In genomic region chrX:162527240-162527639, GRCm38 (mm10) we compare ENCODE assay signal across 7 mouse cellular contexts.
DNase-seq lines count a peak whose midpoint lies in the region; ATAC-seq and TF ChIP-seq lines count a peak whose summit lies in the region.

No protein-coding gene starts in this region.

- peak; percentile 73 for TF ChIP-seq CTCF in kidney, postnatal 0 days (IDR thresholded peaks at IDR 0.05; ENCODE audit: low read depth)

- DNase-seq in urinary bladder, postnatal 14 days (ENCODE audit: low spot score): peak; percentile 42
- no peak for DNase-seq in urinary bladder, postnatal 4 days (ENCODE audit: low spot score in 2 of 2)
- peak; percentile 56 for DNase-seq in adrenal gland, postnatal 25 days
- peak; percentile 63 for DNase-seq in embryo, embryonic 10.5 days (ENCODE audit: low spot score)
- peak; percentile 56 for DNase-seq in kidney, postnatal 0 days (ENCODE audit: low spot score)
- DNase-seq in lung, adult 18-20 months: peak; percentile 20 to 33
- DNase-seq in right cerebral cortex, postnatal 36 days (ENCODE audit: low spot score in 2 of 2): peak; percentile 24 to 40

- no peaks in the 10 kb centered on the region for H3K9me3 ChIP-seq in kidney, postnatal 0 days (replicated peaks; ENCODE audit: low read length)

- H3K27ac ChIP-seq in kidney, postnatal 0 days: no peak overlapping the region

- 38% methylated on average over 2 of the region's 2 CpGs for WGBS in kidney, postnatal 0 days

- H3K4me2 ChIP-seq in kidney, postnatal 0 days (ENCODE audit: low read length): no peak overlapping the region

- H3K9ac ChIP-seq in kidney, postnatal 0 days (ENCODE audit: low read depth, low read length): no peak overlapping the region

- no peaks in the 10 kb centered on the region for H3K36me3 ChIP-seq in kidney, postnatal 0 days (ENCODE audit: insufficient read depth, low read length)

- no peaks in the 10 kb centered on the region for H3K4me1 ChIP-seq in kidney, postnatal 0 days (replicated peaks; ENCODE audit: insufficient read depth, low read length)

- ATAC-seq in kidney, postnatal 0 days (replicated peaks; ENCODE audit: low FRiP score, low read depth): no peak

- H3K27me3 ChIP-seq in kidney, postnatal 0 days (ENCODE audit: insufficient read depth, low read length): no peaks in the 10 kb centered on the region

- H3K4me3 ChIP-seq in kidney, postnatal 0 days (replicated peaks; ENCODE audit: low read depth, low read length): no peak overlapping the region

Comparison
In these comparisons a context has a peak if more than half of its experiments do, and no peak if none do; other contexts are left out.
1. DNase-seq: peak in urinary bladder, postnatal 14 days (single experiment), adrenal gland, postnatal 25 days (single experiment), embryo, embryonic 10.5 days (single experiment), kidney, postnatal 0 days (single experiment), lung, adult 18-20 months (2 of 2) and right cerebral cortex, postnatal 36 days (2 of 2); none in urinary bladder, postnatal 4 days (0 of 2).